Mouse (Mus musculus): ENCODE results near the gene Mecom.

Mecom gene

DNA sequence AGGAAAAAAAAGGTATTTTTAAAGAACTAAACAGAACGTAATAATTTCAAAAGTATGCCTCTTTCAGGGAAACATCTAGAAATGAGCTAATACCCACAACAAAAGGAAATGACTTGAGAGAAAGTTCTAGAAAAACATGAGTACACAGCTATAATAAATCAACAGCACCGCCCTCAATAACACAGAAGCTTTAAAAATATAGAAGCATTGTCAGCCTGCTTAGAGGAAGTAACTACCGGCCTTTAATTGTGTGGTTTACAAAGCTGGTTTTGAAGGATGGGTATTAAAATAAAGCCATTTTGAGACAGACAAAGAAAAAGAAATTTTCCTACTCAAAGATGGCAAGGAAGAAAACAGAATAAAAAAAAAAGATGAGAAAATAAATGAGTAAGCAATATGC is 217.3 kb downstream of the Mecom start:
- no peak for DNase-seq

DNA sequence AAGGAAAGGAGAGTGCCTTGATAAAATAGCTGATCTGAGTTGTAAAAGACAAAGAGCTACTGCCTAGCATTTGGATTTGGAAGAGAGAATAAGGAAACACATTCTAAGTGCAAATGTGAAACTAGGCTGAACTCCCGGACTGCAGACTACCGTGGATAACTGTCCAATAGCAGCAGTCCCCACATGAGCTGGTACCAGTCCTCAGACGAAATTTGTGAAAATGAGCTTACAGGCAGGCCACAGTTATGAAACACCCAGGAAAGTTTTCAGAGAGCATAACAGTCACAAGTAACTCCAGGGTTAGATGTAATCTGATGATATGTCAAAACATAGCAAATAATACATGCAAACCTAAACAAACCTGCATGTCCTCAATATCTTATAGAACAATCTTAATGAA is 217.8 kb downstream of the Mecom start:
- DNase-seq = peak; percentile 92

DNA sequence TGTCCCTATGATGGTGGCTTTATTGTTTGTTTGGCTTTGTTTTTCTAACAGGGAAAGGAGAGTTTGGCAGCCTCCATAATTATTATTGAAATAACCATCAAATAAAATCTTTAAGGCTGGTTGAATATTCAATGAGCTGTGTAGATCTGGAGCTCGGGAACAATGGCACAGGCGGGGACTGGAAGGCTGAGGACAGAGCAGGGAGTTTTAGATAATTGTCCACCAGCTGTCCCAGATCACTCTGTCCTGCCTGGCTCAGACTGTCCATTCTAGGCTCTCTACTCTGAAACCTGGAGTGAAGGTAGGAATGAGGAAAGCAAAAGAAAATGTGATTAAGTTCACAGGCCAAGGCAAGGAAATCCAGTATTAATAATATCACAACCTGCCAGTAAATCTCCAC is 232.9 kb downstream of the Mecom start:
- DNase-seq = peak; percentile 81

DNA sequence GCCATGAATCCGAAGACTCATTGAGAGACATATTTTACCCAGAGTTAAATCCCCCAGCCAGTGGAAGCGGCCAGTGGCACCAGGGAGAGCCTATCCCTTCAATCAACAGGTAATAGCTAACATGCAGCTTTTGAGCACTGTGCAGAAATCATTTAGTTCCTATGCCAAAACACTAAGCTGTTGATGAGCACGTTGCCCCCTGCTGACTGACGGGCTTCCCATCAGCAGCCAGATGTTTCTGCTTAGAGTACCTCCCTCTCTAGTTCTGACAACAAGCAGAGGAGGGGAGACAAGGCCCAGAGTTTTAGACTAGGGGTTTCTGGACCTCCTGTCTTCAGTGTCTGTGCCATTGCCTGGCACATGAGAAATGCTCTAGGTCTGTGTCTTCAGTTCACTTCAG is 239.7 kb downstream of the Mecom start:
- no peak for DNase-seq

DNA sequence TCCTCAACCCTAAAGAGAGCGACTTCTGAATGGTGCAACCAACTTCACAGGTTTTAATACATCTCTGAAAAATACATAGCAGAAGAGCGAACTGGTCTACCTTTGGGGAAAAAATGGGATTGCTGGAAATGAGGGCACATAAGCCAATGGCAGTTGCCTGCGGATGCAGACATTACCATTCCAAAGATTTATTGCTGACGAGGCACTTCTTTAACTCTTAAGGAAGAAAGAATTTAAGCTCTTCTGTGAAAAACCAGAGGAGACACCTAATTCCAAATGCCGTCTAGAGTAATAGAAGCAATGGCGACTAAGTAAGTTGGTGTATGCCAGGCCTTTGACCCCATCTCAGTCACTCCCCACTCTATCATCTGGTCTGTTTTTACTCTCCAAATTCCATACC is 240.2 kb downstream of the Mecom start:
- DNase-seq = no peak

DNA sequence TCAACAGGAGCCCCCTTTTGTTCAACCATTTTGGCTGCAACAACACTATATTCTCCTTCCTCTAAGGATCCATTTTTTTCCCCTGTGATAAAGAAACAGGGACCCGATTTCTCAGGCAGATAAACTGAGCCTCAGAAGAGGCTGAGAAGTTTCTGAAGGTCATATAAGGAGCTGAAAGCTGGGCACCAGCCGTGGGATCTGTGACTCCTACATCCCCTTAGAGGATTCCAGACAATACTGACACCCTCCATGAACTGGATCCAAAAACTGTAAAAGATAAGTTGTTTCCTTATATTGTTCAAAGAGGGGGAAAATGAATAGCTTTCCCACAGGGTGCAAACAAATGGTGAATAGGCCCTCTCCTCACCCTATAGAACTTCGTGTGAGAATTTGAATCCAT is 241.7 kb downstream of the Mecom start:
- peak; percentile 91 for DNase-seq

DNA sequence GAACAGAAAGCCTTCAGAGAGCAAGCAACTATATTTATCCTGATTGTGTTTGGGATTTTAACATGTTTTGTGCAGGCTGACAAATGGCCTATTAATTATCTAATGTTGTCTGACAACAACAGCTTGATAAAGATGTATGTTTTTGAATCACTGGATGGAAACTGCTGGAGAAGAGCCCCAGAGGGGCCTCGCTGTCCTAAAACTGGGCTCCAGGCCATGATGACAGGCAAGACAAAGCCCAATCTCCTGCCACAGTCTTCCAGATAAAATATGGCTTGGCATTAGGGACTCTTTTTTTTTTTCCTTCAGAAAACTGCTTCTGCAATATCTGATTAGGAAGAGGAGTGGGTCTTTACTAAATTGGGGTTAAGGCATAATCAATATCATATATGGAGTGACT is 248.3 kb downstream of the Mecom start:
- DNase-seq = no peak

DNA sequence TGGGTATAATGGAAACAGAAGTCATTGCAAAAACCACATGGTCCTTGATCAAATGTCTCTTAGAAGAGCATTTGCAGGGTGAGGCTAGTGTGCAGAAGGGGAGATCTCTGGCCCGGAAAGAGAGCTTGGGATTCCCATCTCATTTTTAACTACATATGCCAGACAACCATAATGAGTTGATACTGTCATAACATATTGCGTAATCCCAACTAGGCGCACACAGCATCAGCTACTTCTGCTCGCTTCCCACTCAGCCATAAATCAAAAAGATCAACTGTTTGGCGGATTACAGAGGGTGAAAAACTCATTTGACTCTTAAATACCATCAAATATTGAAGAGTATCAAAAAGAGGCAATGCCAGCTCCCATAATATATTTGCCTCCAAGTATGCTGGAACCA is 253.4 kb downstream of the Mecom start:
- DNase-seq = no peak

DNA sequence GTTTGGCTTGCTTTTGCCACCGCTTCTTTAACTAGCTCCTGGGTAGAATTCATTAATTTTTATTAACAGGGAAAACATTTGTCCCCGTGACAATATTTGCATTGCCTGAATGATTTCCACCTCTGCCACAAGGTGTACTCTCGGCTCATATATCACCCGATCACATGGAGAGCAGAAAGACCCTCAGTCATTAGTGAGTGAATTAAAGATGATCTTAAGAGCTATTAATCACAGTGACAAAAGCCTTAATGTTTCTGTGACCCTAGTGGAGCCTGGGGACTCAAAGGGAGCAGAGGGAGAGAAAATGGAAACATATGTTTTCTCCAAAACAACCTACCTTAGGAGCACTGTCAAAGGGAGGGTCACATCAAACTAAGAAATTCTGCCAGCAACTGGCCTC is 261.3 kb downstream of the Mecom start:
- DNase-seq = no peak

DNA sequence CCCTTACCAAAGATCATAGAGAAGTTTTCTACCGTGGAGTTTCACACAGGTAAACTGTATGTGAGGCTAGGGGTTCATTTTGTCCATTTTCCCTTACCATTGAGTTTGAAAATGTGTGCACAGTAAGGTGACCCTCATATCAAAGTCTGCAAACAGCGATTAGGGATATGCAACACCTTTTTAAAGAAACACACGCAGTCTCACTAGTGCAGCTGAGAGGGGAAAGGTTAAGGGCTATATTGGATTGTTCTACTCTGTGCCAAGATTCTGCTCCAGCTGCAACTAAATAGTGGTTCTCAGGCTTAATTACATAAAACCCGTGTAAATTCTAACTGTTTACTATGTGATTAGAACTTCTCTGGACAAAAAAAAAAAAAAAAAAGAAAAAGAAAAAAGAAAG is 263.7 kb downstream of the Mecom start:
- DNase-seq = no peak

DNA sequence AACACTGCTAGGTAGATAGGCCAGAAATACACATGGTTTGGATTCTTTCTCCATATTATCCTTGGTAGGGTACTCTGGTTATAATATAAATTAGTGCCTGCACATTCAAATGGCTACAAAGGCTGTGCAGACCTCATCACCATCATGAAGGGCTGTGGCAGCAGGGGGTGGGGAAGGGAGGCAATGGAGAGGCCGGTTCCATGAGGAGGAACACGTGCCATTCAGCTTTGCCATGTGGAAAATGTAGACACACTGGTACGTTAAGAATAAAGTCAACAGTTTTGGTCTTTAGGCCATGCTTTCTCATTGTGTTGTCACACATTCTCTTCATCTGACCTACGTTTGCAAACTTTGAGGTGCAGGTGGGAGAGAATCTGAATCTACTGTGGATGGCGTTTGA is 264.2 kb downstream of the Mecom start:
- no peak for DNase-seq

DNA sequence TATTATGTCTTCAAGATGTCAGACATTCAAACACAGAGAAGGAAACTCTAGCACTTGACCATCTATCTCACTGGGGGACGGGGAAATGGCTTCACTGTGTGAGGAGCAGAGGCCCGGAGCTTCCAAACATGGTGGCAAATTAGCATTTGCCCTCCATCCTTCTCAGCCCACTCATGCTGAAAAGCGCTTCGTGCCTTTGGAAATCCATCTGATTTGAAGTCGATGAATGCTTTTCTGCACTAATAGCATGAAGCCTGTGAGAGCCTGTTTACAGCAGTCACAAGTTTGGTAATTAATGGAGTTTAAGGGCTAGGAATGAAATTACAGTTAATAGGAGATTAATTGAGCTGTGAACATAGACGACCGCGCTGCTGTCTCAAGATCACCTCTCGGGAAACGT is 270.2 kb downstream of the Mecom start:
- DNase-seq = no peak

DNA sequence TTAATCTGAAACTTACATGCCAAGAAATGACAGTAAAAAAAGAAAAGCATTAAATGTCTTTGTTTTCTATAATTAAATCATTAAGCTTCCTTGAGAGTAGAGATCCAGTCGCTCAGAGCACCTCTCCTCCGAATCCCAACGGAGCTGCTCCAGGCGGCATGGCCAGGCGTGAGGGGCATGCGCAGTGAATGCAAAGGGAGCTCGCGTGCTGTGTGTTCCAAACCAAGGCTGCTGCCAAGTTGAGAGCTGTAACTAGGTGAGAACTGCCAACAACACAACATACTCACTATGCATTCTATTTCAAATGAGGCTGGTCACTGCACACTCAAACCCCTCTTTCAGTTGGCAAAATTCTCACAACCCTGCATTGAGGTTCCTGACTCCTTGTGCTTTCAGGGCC is 271.7 kb downstream of the Mecom start:
- no peak for DNase-seq

DNA sequence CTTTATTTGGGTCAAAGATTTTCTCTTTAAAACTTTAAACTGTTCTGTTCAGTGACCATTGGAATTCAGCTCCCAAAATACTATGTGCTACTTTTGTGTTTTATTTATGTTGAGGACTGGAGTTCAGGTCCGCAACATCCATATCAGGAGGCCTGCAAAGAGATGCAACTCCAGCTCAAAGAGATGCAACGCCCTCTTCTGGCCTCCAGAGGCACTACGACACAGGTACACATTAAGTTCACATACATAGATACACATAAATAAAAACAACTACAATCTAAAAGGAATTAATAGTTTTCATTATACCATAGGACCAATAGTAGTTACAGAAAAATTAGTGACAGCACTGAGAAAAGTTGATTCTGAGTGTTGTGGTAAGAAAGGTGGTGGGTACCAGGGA is 278.6 kb downstream of the Mecom start:
- DNase-seq = peak; percentile 48

DNA sequence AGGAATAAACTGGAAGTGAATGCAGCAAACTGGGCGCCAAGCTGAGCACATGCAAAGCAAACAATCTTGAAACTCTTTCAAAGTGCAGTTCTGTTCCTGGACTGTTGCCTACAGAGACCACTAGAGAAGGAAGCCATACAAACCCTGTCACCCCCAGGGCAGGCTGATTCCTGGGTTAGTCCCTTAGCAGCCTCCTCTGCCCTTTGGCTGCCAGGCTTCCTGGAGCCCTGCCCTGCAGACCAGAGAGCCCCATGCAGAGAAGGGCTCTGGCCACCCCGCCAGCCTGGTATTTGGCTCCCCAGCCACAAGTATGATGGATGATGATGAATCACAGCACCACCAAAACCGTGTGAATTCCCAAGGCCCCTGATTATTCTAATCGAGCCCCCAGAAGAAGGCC is 286.9 kb downstream of the Mecom start:
- DNase-seq = peak; percentile 83

DNA sequence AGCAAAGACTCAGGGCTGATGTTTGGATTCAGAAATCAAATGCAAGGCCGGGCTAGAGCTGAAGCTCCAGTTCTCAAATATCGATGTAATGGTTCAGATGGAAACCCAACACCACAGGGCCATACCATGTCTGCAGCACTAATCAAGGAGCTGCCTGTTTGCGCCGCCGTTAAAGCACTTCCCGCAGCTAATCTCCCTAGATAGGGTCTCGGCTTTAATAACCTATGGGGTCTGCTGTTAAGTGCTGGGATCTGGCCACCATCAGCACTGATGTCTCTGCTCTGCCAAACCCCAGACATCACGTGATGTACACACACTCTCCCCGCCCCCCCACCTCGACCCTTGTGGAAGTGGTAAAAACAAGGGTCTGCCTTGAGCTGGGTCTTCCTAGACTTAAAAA is 289.4 kb downstream of the Mecom start:
- peak; percentile 55 for DNase-seq

DNA sequence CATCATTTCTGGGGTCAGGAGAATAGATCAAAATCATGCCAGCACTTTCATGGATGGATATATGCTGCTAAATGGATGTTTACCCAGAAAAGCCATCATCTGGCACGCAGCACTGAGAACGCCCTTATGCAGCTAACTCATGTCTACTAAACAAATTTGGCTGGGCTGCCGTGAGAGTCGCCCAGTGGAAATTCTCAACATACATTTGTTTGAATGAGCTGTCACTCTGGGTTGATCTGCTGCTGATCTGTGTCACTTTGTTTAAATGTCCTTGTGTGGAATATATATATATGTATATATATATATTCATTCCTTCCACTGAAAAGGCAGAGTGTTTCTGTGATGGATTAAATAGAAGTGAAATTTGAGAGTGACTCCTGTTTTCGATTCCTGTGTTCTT is 290.0 kb downstream of the Mecom start:
- DNase-seq = peak; percentile 57

DNA sequence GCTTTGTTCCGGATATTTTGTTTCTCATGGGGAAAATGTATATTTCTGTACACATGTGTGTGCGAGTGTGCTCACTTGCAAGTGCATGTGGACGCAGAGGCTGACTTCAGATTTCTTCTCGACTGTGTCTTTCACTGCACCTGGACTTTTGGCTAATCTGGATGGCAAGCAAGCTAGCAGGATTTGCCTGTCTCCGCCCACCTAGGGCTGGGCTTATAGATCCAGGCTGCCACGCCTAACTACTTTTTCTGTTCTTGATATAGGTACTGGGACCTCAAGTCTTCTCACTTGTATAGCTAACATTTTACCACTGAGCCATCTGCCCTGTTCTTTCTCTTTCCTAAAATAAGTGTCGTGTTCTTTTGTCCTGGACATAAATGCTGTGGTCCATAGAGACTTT is 290.9 kb downstream of the Mecom start:
- peak; percentile 79 for DNase-seq

DNA sequence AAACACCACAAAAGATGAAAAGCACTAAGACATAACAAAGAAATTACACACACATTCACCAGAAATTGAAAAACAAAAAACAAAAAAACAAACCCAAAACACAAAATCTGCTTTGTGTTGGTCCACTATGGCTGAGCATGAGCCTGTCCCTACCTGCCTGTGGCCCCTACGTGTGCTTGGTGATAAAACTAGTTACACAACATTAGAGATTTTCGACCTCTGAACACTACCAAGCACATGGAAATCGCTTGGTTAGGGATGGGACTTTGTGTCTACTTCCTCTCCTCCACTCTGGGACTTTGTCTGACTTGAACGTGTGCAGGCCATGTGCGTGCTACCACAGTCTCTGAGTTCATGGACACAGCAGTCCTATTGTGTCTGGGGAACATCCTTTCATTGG is 292.0 kb downstream of the Mecom start:
- peak; percentile 58 for DNase-seq

DNA sequence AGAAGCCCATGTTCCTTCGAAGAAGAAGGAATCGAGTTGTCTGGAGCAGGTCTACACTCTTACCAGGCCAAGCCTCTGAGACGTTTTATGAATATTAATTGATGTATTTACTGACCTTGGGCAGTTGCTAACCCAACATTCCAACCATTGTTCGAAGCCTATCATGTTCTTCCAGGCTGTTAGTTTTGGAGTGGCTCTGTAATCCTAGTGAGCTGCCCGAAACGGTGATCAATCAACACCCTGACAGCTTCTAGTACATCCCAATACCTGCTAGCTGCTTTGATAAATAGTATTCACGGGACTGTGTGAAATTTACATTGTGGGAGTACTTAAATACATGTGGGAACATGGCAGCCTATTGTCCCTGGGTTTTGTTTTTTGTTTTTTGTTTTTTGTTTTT is 293.4 kb downstream of the Mecom start:
- DNase-seq = peak; percentile 51

DNA sequence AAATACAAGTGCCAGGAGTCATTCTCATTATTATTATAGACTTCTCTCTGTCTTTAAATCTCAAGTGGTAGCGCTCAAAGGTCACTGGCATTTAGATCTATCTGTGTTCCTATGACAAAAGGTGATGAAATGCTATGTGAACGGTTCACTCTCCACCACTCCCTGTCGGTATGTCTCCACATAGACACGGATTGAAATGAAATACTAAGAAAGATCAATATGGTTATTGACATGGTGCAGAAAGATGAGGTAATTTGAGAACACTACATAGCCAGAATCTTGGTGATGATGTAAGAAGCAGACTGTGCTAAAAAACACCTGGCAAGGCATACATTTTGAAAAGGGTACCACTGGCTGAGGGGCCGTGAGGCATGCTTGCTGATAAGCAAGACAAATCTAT is 294.1 kb downstream of the Mecom start:
- DNase-seq = peak; percentile 28

DNA sequence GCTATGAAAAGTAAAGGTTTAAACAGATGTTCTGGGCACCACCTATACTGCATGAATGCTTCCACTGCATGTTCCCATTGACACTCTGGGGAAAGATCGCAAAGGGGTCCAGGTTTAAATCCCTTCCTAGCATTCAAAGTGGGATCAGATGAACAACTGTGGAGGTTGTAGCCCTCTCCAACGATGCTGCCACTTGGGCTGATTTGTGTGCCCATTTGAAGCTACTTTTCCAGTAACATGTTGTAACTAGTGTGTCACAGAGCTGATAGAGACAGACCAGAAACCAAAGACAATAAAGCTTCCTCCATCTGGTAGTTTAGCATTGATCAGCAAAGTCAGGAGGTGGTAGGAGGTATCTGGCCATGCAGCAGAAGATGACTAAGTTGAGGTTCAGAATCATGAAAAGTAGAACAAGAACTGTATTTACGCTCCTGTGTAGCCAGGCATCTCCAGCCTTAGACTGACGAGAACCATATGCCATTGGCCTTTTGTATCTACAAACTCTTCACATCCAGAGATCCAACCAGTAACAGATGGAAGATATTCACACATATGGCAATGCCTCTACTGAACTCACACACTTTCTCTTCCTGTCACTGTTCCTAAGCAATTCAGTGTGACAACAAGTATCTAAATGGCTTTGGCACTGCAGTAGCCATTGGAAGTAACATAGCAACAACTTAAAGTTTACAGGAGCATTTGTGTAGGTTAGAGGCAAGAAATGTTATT is 299.0 kb downstream of the Mecom start:
- peak; percentile 66 for DNase-seq

DNA sequence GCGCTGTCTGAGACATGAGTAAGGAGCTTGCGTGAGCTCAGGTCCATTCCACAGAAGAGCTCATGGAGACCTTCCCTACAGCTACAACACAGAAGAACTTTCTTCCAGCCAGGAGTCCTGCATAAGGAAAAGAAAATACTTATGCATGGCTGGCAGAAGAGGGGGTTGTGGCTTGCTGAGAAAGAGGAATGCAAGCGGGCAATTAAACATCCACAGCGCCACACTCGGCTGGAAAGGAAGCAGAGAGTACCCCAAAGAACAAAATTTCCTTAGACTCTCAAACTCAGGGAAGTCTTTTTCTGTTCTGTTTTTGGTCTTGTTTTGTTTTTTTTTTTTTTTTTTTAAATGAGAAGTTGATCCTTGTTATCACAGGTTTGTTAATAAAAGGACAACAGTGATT is 300.6 kb downstream of the Mecom start:
- peak; percentile 64 for DNase-seq

DNA sequence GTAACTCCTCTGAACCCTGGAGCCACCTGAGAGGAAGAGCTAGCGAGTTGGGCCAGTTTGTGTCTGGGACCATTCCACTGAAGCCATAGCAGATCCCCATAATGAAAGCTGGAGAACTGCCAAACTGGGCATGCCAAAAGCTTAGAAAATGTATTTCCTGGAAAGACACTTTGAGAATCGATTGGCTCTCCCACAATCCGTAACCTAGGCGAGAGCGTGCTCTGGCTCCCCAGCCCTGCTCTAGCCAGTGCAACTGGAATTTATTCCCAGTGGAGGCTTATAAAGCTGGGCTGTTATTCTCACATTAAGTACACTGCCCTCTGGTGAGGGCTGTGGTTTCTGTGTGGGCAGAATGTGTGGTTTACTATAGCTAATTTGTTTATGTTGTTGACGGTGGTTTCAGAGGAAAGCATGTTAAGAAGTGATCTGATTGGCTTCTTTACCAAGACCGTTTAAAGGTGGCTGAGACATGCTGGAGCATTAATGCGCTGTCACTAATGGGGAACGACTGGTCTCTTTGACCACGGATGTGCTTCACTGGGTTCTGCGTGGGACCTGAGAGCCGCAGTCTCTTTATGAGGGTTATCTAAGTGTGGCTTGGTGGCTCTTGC is 301.3 kb downstream of the Mecom start:
- peak; percentile 94 for DNase-seq

DNA sequence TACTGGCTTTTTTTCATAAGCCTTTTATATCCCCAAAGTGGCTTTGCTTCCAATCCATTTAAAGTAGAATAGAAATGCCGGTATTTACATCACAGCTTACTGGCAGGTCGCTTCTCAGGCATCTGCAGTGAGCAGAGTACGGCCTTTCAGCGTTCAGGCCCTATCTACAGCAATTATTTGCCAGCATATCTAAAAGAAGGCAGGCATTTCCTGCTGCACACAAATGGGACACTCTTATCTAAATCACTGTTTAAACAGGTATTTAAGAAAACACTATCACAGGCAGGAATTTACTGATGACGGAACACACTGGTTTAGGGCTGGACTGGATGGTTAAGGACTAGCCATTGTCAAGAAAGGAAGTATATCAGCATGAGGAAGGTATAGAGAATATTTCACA is 301.9 kb downstream of the Mecom start:
- peak; percentile 92 for DNase-seq
